Mouse (Mus musculus) ES-Bruce4 (cell line): Measurements from ENCODE around the gene 4930467E23Rik.
"Not testable (repeated sequence)": the region's sequence is repeated elsewhere in the genome, so short reads cannot be mapped to it uniquely, and the experiment has no call there.

Source experiments
- CTCF ChIP-seq: IDR thresholded peaks from one replicate; pipeline ENCODE4 v1.8.1; 2011; ENCODE audit warnings: low read depth, low read length
- EP300 ChIP-seq: IDR thresholded peaks from 2 replicates; pipeline ENCODE4 v1.6.1; 2011; ENCODE audit warnings: low read depth, low read length; ENCODE audit not compliant: insufficient read depth

DNA sequence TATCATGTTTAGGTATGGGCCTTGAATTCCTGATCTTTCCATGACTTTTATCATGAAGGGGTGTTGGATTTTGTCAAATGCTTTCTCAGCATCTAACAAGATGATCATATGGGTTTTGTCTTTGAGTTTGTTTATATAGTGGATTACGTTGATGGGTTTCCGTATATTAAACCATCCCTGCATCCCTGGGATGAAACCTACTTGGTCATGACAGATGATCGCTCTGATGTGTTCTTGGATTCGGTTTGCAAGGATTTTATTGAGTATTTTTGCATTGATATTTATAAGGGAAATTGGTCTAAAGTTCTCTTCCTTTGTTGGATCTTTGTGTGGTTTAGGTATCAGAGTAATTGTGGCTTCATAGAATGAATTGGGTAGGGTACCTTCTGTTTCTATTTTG, 44.1 kb downstream of the 4930467E23Rik start:
- not testable (repeated sequence) for TF ChIP-seq CTCF, EP300
